Mouse (Mus musculus) lung, embryonic 14.5 days (tissue): ENCODE data around the gene Zmiz1. TPM values are rescaled to one million over a fixed set of nuclear protein-coding genes. Genes with fewer than 3 reads are reported as not detected.

Experiments used
- ATAC-seq: fragments of 200-750 bp; cut with Nextera tagmentation; 2 replicates; pipeline ENCODE4 v1.8.0; 2017; ENCODE audit warnings: mild to moderate bottlenecking, moderate TSS enrichment, moderate library complexity; ENCODE audit not compliant: insufficient read depth
- DNase-seq: peaks from one replicate; pipeline ENCODE4 v3.0.0-alpha.2; 2015
- H3K27ac ChIP-seq: fragments of 300-500 bp; sonication (generic); 2 replicates; pipeline ENCODE4 v1.5.1; 2014; ENCODE audit warnings: low read depth, mild to moderate bottlenecking, moderate library complexity
- H3K27me3 ChIP-seq: fragments of 300-500 bp; sonication (generic); 2 replicates; pipeline ENCODE4 v1.6.1; 2014; ENCODE audit warnings: low read length, control low read depth; ENCODE audit not compliant: insufficient read depth
- H3K36me3 ChIP-seq: fragments of 300-500 bp; sonication (generic); 2 replicates; pipeline ENCODE4 v1.6.1; 2014; ENCODE audit warnings: control low read depth; ENCODE audit not compliant: insufficient read depth
- H3K4me1 ChIP-seq: fragments of 300-500 bp; sonication (generic); 2 replicates; pipeline ENCODE4 v1.6.1; 2014; ENCODE audit warnings: antibody characterized with exemption, control low read depth; ENCODE audit not compliant: insufficient read depth
- H3K4me2 ChIP-seq: fragments of 300-500 bp; sonication (generic); 2 replicates; pipeline ENCODE4 v1.6.1; 2014; ENCODE audit warnings: mild to moderate bottlenecking
- H3K4me3 ChIP-seq: fragments of 300-500 bp; sonication (generic); 2 replicates; pipeline ENCODE4 v1.5.1; 2014; ENCODE audit warnings: low read depth, low read length
- H3K9ac ChIP-seq: fragments of 300-500 bp; sonication (generic); 2 replicates; pipeline ENCODE4 v1.6.1; 2014
- H3K9me3 ChIP-seq: fragments of 300-500 bp; sonication (generic); 2 replicates; pipeline ENCODE4 v1.6.1; 2016; ENCODE audit warnings: low read depth, low read length, control low read depth
- CTCF ChIP-seq: IDR thresholded peaks from 2 replicates; pipeline ENCODE4 v1.5.1; 2016; ENCODE audit warnings: antibody characterized with exemption, low read depth
- WGBS: fragments of 180-500 bp; shearing (Covaris S2); extraction: QIAGEN DNeasy Blood & Tissue Kit; methylation state at CpG from one replicate; pipeline ENCODE4 v1.1.7; 2014; 5-methylcytosine and 5-hydroxymethylcytosine counted together
- polyA plus RNA-seq: library from polyadenylated mRNA; unstranded; fragments of >200 nt; fragmentation: Nextera tagmentation; extraction: Ambion mirVana; gene quantifications from 2 replicates; pipeline ENCODE4 v1.2.1, GENCODE M21; 2014

The Zmiz1 gene
- polyA plus RNA-seq, 1 experiment from 2014 or later = 33.5 TPM

DNA sequence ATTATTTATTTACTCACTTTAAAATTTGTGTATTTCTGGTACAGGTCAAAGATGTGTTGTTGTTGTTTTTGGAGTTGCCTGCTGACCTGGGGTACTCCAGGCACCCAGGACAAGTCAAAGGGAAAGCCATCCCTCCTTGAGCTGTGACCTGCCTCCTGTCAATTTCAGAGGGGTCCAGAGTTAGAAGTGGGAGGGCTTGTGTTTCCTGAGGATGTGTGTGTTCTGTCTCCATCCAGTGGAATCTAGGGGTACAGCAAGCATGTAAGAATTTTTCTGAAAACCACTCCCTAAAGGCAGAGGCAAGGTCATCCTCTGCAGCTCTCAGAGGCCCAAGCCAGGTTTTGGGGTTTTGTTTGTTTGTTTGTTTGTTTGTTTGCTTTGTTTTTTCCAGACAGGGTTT, 243.0 kb downstream of the Zmiz1 start:
- H3K4me1 ChIP-seq = no peaks in the 10 kb centered on the region; the same call in 1 of the 2 replicates
- no peak overlapping the region for H3K4me2 ChIP-seq
- ATAC-seq (0 out of 2 replicates have a peak, but pooled peaks have one; percentile 23), DNase-seq (peak; percentile 74)
- no peak overlapping the region for H3K9ac ChIP-seq
- H3K4me3 ChIP-seq = no peak overlapping the region
- no peaks in the 10 kb centered on the region for H3K27me3 ChIP-seq
- TF ChIP-seq CTCF = peak; percentile 81
- no peaks in the 10 kb centered on the region for H3K9me3 ChIP-seq
- peaks cover 37% of the 10 kb centered on the region for H3K36me3 ChIP-seq
- H3K27ac ChIP-seq = no peak overlapping the region

DNA sequence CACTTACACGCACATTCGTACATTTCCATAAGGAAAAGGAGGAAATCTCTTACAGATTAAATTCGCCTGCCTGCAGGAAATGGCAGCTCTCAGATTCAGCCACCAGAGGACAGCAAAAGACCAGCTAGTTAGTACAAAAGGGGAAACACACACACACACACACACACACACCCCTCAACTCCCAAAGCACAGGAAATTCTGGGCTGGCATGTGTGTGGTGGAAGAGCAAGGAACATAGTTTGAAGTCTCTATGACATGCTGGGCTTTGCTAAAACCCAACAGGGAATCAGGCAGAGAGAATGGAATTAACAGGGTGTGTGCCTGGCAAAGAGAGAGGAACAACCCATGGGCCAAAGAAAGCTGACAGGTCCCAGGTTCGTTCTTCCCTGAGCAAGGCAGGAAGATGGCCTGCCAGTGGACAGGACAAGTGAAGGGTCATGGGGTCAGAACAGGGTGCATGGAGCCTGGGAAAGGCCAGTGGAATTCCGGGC, 248.8 kb downstream of the Zmiz1 start:
- WGBS = 42% methylated on average over 5 of the region's 5 CpGs
- H3K4me1 ChIP-seq = peaks cover 21% of the 10 kb centered on the region
- no peak overlapping the region for H3K4me2 ChIP-seq
- no peak overlapping the region for H3K9ac ChIP-seq
- H3K27me3 ChIP-seq = no peaks in the 10 kb centered on the region
- no peak overlapping the region for H3K4me3 ChIP-seq
- ATAC-seq (no peak), DNase-seq (peak; percentile 92)
- H3K9me3 ChIP-seq = no peaks in the 10 kb centered on the region
- TF ChIP-seq CTCF = peak; percentile 95
- H3K36me3 ChIP-seq = no peaks in the 10 kb centered on the region
- H3K27ac ChIP-seq = peak overlapping the region; percentile 78; the same call in 1 of the 2 replicates

DNA sequence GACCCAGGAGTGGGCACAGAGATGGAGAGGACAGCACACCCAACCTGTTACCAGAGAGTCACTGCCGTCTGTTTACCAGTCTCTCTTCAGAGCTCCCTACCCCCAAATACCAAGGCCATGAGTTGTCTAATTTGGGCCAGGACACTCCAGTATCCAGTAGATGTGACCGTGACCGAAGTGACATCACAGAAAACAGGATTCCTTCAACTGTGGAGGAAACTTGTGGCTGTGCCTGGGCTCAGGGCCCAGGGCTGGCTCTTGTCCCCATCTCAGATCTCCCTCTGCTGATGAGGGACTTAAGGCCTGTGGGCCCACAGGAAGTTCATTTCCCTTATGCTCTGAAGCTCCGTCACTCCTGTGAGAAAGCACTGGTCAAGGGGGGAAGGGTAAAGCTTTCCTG, 249.5 kb downstream of the Zmiz1 start:
- no peak overlapping the region for H3K9ac ChIP-seq
- WGBS = 48% methylated on average over 4 of the region's 4 CpGs
- H3K4me2 ChIP-seq = no peak overlapping the region
- H3K4me1 ChIP-seq = peaks cover 21% of the 10 kb centered on the region
- peak; percentile 15; the same call in 1 of the 2 replicates for ATAC-seq
- H3K27ac ChIP-seq = peak overlapping the region; percentile 78; the same call in 1 of the 2 replicates
- no peaks in the 10 kb centered on the region for H3K27me3 ChIP-seq
- DNase-seq = peak; percentile 73
- TF ChIP-seq CTCF = no peak
- H3K36me3 ChIP-seq = no peaks in the 10 kb centered on the region
- H3K4me3 ChIP-seq = no peak overlapping the region
- H3K9me3 ChIP-seq = no peaks in the 10 kb centered on the region

DNA sequence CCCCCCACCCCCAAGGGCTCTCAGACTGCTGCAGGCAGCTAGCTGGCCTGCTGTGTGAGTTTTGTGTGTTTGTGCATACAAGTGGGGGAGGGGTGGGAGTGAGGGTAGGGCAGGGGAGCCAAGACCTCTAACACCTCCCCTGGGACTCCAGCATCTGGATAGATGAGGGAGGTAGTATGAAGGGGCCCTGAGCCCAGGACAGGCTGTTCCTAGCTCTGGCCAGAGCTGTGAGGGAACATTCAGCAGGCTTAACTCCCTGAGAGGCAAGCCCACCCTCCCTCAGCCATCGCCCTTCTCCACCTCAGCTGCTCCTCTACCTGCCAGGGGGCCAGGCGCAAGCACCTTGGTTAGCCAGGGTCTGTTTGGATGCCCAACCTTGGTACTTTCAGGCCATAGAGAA, 249.9 kb downstream of the Zmiz1 start:
- Histone ChIP-seq H3K27me3 (no peaks in the 10 kb centered on the region), H3K4me1 (peaks cover 21% of the 10 kb centered on the region), H3K36me3 (peaks cover 2% of the 10 kb centered on the region; the same call in 1 of the 2 replicates), H3K9ac (no peak overlapping the region), H3K9me3 (no peaks in the 10 kb centered on the region), H3K4me2 (no peak overlapping the region), H3K27ac (peak overlapping the region; percentile 78), H3K4me3 (no peak overlapping the region)
- no peak for TF ChIP-seq CTCF
- DNase-seq (peak; percentile 5), ATAC-seq (no peak; the same call in 1 of the 2 replicates)
- 81% methylated on average over 2 of the region's 2 CpGs for WGBS

DNA sequence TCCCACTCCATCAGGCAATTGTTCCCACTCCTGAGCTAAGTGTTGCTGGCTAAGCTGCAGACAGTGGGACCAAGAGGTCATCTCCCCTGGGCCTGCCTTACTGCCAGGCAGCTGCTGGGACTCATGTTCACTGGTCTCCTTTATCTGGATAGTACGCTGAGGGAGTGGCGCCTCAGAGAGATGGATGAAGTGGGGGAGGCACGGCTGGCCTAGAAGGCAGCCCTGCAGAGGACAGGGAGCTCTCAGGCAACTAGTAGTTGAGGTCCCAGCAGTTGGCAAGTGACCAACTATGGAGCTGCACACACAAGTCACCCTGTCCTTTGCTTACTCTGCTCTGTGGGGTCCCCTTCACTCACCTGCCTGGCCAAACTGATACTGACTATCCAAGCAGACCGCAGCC, 251.1 kb downstream of the Zmiz1 start:
- DNase-seq (peak; percentile 84), ATAC-seq (peak; percentile 73)
- H3K4me1 ChIP-seq = peaks cover 21% of the 10 kb centered on the region

DNA sequence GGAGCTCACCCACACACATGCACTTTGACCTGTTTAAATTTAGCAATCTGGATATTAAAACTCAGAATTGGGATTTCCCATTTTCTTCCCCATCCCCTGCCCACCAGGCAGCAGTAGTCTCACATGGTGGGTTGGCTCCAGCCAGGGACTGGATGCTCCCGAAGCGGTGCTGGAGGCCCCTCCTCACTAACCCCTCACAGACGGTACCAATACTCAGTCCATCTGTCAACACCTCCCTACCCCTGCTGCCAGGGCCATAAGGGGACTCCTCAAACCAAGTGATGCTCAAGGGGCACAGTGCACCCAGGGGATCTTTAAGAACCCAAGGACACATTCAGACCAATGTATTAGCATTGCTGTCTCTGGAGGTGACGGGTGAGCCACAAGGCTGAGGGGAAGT, 251.7 kb downstream of the Zmiz1 start:
- Histone ChIP-seq H3K27ac (peak overlapping the region; percentile 78), H3K4me3 (no peak overlapping the region), H3K9me3 (no peaks in the 10 kb centered on the region), H3K36me3 (peaks cover 15% of the 10 kb centered on the region; the same call in 1 of the 2 replicates), H3K4me1 (peaks cover 21% of the 10 kb centered on the region), H3K27me3 (no peaks in the 10 kb centered on the region), H3K9ac (no peak overlapping the region), H3K4me2 (no peak overlapping the region)
- 33% methylated on average over 4 of the region's 4 CpGs for WGBS
- TF ChIP-seq CTCF = no peak
- DNase-seq (peak; percentile 54), ATAC-seq (peak; percentile 29; the same call in 1 of the 2 replicates)

More for the DNA sequence above, 251.1 kb downstream of the Zmiz1 start:
- no peak for TF ChIP-seq CTCF
- H3K36me3 ChIP-seq = peaks cover 9% of the 10 kb centered on the region; the same call in 1 of the 2 replicates
- peak overlapping the region; percentile 78; the same call in 1 of the 2 replicates for H3K27ac ChIP-seq
- no peaks in the 10 kb centered on the region for H3K27me3 ChIP-seq
- no peak overlapping the region for H3K4me3 ChIP-seq
- 21% methylated on average over 4 of the region's 4 CpGs for WGBS
- no peak overlapping the region for H3K9ac ChIP-seq
- no peak overlapping the region for H3K4me2 ChIP-seq
- no peaks in the 10 kb centered on the region for H3K9me3 ChIP-seq

DNA sequence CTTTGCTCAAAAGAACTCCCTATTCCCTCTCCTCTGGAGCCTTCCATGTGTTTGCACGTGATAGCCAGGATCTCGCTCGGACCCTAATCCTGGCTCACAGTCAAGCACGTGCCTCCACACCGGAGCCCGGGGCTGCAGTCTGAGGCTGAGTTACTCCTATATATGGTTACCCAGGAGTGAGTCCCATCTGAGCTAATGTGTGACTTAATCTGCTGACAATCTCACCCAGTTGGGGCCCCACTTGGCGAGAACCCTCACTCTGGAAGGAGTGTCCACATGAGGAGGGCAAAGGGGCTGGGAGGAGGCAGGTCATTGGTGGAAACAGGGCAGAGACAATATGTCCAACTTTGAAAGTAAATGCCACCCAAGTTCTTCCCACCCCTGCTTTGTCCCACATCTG, 252.2 kb downstream of the Zmiz1 start:
- H3K4me1 ChIP-seq = peaks cover 21% of the 10 kb centered on the region
- peaks cover 20% of the 10 kb centered on the region; the same call in 1 of the 2 replicates for H3K36me3 ChIP-seq
- no peaks in the 10 kb centered on the region for H3K27me3 ChIP-seq
- no peaks in the 10 kb centered on the region for H3K9me3 ChIP-seq
- ATAC-seq (peak; percentile 36; the same call in 1 of the 2 replicates), DNase-seq (peak; percentile 67)
- no peak overlapping the region for H3K4me3 ChIP-seq
- WGBS = 16% methylated on average over 7 of the region's 7 CpGs
- no peak overlapping the region for H3K4me2 ChIP-seq
- TF ChIP-seq CTCF = no peak
- H3K27ac ChIP-seq = peak overlapping the region; percentile 78; the same call in 1 of the 2 replicates
- H3K9ac ChIP-seq = no peak overlapping the region
